Mouse (Mus musculus) kidney, postnatal 36 days (tissue): ENCODE data around the gene Rassf8.

Source experiments
- DNase-seq, 2 experiments: peaks; one replicate each; pipeline ENCODE4 v3.0.0; 2021 to 2022; ENCODE audit warnings: mixed read lengths in 2 of 2

Gene Rassf8

GRCm38 (mm10) chr6:145746132-145746849 lies at the start of gene Rassf8:
Gene Rassf8, plus strand, starts transcription at chr6:145746748.
- peak; percentile 93 for DNase-seq

- no peak for DNase-seq
These were observed 45.5 kb upstream of the Rassf8 start for GRCm38 (mm10) chr6:145701021-145701540.

- DNase-seq: no peak
These were observed 42.9 kb upstream of the Rassf8 start for GRCm38 (mm10) chr6:145703667-145704066.

- DNase-seq: peak; percentile 56 to 83
These were observed 36.4 kb upstream of the Rassf8 start for GRCm38 (mm10) chr6:145709956-145710720.

GRCm38 (mm10) chr6:145710797-145711196 lies 35.8 kb upstream of the Rassf8 start:
- DNase-seq: peak; percentile 18 to 57

GRCm38 (mm10) chr6:145711320-145711719 lies 35.2 kb upstream of the Rassf8 start:
- peak; percentile 63 to 82 for DNase-seq

GRCm38 (mm10) chr6:145713241-145714114 lies 33.1 kb upstream of the Rassf8 start:
- DNase-seq: no peak

- no peak for DNase-seq
These were observed 32.4 kb upstream of the Rassf8 start for GRCm38 (mm10) chr6:145714131-145714530.

- DNase-seq: no peak
These were observed 24.0 kb upstream of the Rassf8 start for GRCm38 (mm10) chr6:145722596-145722995.

- no peak for DNase-seq
These were observed 23.3 kb upstream of the Rassf8 start for GRCm38 (mm10) chr6:145723131-145723863.

GRCm38 (mm10) chr6:145725849-145726248 lies 20.7 kb upstream of the Rassf8 start:
- no peak for DNase-seq

- no peak for DNase-seq
These were observed 19.6 kb upstream of the Rassf8 start for GRCm38 (mm10) chr6:145726986-145727385.

- no peak for DNase-seq
These were observed 13.7 kb upstream of the Rassf8 start for GRCm38 (mm10) chr6:145732868-145733267.

GRCm38 (mm10) chr6:145733276-145733675 lies 13.3 kb upstream of the Rassf8 start:
- no peak for DNase-seq

GRCm38 (mm10) chr6:145733911-145734310 lies 12.6 kb upstream of the Rassf8 start:
- DNase-seq: no peak

- DNase-seq: no peak
These were observed 10.4 kb upstream of the Rassf8 start for GRCm38 (mm10) chr6:145736099-145736498.

GRCm38 (mm10) chr6:145739231-145739630 lies 7.3 kb upstream of the Rassf8 start:
- no peak for DNase-seq

GRCm38 (mm10) chr6:145740011-145740410 lies 6.5 kb upstream of the Rassf8 start:
- DNase-seq: no peak

GRCm38 (mm10) chr6:145745291-145745690 lies 1.3 kb upstream of the Rassf8 start:
- DNase-seq: no peak

- DNase-seq: peak in 1 of 2 experiments; percentile 64
These were observed 548 bp downstream of the Rassf8 start for GRCm38 (mm10) chr6:145746921-145747670.
